Mouse (Mus musculus) testis, adult 2 months (tissue): ENCODE data around the gene Heyl.

Experiments
- CTCF ChIP-seq: fragments of 200-500 bp; IDR thresholded peaks from 2 replicates; pipeline ENCODE4 v1.5.1; 2012; ENCODE audit warnings: low read depth, mild to moderate bottlenecking, inconsistent platforms, low read length, moderate library complexity; ENCODE audit not compliant: control insufficient read depth, insufficient read depth, insufficient replicate concordance
- POLR2A ChIP-seq: fragments of 200-500 bp; IDR thresholded peaks from 2 replicates; pipeline ENCODE4 v1.6.1; 2012; ENCODE audit warnings: low read depth, mild to moderate bottlenecking, inconsistent platforms, low read length, moderate library complexity; ENCODE audit not compliant: control insufficient read depth

GRCm38 (mm10) chr4:123239361-123240203, 6.2 kb downstream of the Heyl start:
- TF ChIP-seq CTCF: no peak
- TF ChIP-seq POLR2A: no peak
